Mouse (Mus musculus) ovary, adult 18-20 months (tissue): ENCODE data around the gene Sprr3.
"Not testable (repeated sequence)": the region's sequence is repeated elsewhere in the genome, so short reads cannot be mapped to it uniquely, and the experiment has no call there.

Experiments
- DNase-seq: peaks from one replicate; pipeline ENCODE4 v3.0.0; 2022; ENCODE audit warnings: low spot score, mixed read lengths

Gene Sprr3

DNA sequence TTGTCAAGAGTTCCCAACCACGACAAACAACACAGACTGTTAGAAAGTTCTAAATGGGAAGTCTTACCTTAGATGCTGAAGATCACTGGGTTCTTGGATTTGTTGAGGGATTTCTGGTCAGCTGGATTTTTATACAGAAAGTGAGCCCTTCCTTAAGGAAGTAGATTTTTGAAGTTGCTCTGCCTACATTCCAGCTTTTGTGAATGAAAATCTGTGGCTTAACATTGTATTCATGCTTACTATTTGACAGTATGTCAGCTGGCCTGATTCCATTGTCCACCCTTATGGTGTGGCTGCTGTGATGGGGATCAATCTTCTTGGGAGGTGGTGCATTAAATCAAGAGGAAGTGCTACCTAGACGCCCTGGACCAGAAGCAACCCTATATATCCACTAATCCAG lies at the start of gene Sprr3:
TSS of gene Sprr3 (minus strand) at position 101 of the 400 bp plus-strand sequence.
- no peak for DNase-seq

DNA sequence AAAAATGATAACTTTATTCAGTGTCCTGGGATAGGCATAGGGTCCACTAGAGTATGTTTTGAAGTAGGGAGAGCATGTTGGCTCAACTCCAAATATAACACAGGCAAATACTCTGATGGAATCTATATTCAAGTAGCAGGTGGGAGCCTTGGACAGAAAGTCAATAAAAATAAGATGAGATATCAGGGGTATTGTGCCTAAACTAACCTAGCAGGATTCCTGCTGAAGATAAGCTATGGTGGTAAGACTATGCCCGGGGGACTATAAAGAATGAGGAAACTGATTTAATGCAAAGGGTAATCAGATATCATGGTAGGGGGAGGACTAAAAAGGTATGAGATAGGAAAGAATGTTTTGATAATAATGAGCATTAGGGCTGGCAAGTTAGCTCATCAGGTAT lies 49.7 kb upstream of the Sprr3 start:
- no peak for DNase-seq

DNA sequence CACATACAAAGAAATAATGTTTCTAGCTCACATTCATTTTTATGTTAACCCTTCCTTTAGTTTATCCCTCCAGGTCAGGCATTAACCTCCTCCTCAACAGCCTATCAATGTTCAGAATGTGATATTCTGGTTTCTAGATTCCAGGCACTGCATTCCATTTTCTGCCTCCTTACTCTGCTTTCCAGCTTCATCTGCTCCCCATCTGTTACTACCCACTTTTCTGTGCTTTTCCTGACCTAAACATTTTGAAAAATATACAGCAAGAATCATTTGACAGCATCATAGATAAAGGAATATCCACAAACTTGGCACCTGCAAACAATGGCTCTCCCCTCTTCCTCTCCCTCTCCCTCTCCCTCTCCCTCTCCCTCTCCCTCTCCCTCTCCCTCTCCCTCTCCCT lies 45.0 kb upstream of the Sprr3 start:
- no peak for DNase-seq

DNA sequence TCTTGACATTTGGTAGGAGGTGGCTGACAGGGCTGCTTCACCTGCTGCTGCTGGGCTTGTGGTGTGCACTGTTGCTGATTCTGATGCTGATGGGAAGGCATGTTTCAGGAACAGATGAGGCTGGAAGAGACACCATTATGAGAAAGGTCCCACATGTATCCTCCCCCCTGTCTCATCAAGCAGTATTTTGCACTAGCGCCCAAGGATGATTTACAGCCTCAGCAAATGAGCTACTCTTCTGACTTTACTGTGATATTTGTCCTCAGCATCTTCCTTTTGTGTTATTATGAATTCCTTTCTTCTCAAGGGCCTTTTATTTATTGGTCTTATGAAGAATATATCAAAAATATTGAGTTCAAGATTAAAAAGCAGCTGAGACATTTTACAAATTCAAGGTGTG lies 41.9 kb upstream of the Sprr3 start, which contains the start of gene Sprr4:
TSS of gene Sprr4 (minus strand) at position 101 of the 400 bp plus-strand sequence.
- DNase-seq, result no peak

DNA sequence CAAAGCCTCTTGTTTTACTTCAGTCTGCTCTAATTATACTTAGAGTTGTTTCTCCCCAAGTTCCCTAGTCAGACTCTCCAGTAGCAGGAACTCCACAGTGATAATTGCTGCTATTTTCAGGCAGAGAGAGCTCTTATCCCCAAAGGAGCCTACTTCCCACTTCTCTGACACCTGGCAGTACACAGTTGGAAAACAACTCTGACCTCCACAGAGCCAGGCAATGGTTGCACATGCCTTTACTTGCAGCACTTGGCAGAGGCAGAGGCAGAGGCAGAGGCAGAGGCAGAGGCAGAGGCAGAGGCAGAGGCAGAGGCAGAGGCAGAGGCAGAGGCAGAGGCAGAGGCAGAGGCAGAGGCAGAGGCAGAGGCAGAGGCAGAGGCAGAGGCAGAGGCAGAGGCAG lies 31.7 kb upstream of the Sprr3 start:
- DNase-seq, result not testable (repeated sequence)

DNA sequence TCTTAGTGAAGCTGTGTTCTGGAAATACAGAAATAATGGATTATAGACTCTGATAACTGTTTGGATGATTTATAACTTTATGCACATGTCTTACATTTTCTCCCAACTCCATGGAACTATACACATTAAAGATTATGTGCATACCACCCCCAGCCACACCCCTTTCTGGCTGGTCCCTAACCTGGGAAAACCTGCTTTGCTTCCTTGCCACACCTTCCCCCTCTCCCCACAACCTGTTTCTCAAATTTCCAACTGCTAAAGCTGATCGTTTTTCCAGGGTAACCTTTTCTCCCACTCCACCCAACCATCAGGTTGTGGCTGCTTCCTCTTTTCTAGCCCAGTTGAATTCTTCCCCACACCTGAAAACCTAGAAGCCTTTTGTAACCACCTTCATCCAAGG lies 27.8 kb upstream of the Sprr3 start:
- no peak for DNase-seq

DNA sequence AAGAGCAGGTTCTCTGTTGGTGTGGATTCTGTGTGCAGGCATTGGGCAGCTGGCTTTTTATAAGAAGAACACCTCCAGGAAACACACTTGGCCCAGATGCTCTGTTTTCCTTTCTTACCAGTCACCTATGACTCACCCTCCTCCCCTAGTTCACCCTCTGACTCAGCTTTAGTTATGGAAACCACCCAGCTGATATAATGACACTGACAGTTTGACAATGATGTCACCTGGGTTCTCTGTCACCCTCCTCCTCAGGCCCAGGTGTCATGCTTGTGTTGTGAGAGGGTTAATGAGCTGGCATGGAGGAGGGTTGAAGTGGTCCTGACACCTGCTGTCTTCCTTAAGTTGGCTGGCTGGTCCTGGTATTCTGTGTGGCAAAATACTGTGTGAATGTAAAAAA lies 27.3 kb upstream of the Sprr3 start, which contains the start of gene Sprr1a:
TSS of gene Sprr1a (minus strand) at position 33 of the 400 bp plus-strand sequence.
- no peak for DNase-seq

DNA sequence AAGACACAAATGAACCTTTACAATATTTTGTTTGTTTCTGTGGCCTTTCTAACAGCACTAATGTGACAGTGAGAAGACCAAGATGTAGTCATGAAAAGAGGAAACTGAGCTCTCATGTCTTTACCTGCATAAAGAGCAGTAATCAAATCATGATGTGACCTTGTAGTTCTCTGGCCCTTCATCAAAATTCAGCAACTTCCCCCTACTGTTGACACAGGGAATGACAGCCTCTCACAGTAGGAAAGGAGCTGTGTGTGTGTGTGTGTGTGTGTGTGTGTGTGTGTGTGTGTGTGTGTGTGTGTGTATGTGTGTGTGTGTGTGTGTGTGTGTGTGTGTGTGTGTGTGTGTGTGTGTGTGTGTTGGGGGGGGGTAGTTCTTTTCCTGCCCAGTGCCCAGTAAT lies 22.7 kb upstream of the Sprr3 start:
- not testable (repeated sequence) for DNase-seq

DNA sequence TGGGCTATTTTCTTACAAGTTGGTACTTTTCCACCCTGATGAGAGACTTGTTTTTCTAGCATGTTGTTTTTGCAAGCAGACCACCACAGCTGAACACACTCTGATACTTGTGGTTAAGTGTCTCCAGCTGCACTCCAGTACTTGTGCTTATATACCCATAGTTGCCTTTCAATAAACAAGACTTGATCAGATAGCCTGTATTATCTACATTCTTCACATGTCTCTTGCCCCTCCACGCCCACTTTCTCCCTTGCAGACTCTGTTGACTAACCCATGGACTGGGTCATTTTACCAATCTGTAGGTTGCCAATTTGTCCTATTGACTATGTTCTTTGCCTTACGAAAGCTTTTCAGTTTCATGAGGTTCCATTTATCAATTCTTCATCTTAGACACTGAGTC lies 11.6 kb upstream of the Sprr3 start:
- DNase-seq, result no peak

DNA sequence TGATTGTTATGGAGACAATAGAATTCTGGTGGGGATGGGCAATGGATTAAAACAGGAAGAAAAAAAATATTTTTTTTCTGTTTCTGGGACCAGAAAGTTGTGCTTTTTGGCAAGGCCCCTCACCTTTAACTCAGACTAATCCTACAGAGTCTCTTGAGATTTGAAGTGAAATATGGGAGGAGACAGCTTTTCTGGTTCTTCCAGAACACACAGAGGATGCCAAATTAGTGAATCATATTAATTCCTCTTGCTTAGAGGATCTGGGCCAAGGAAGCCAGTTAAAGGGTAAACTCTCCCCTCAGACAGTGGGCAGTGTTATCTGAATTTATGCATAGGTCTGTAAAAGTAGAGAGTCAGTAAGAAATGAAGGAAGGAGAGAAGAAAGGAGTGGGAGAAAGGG lies 8.9 kb upstream of the Sprr3 start:
- no peak for DNase-seq

DNA sequence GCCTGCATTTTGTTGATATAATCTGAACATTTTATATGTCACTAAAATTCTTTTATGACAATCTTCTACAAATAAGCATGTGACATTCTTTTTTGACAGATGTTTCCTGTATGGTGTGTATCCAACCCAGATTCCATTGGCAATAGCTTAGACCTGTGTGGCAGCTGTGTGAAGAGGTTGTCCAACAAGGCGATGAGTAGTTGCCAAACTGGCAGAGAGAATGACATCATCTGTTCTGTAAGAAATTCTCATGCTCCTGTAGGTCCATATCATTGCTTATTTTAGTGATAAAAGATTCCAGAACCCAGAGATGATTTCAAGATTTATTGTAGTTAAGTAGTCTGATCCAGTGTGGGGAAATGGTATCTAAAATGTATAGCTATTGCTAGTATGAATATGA lies 8.1 kb upstream of the Sprr3 start:
- DNase-seq, result no peak

DNA sequence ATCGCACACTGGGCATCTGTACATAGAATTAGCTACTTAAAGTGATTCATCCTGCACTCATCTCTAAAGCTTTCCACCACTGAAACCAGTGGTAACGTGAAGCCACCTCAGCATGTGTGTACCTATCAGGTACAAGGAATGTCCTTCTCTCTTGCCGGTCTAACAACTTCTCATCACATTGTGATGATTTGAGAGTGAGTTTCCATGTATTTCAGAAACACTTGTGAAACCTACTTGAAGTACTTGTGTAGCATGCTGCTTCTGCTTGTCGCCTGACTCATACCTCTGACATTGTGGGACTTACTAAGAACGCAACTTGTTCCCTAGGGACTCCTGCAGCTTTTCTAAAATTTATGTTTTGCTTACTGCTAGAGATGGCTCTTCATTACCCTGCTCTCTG lies 3.4 kb downstream of the Sprr3 start:
- DNase-seq, result no peak

DNA sequence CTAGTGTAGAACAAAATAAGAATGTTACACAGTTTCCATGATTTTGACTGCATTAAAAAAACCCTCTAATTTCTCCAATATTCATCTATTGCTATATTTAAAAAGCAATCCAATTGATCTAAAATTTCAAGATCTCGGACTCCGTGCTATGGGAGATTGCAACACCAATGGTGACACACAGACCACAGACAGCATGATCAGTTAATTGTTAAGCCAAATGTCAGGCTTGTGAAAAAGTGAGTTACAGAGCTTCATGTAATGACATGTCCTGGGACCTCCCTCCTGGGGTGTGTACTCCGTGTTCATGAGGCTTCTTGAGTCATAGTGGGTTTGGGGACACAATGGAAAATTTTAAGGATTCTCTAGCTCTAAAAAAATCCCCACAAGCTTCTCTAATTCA lies 18.3 kb downstream of the Sprr3 start:
- DNase-seq, result no peak

DNA sequence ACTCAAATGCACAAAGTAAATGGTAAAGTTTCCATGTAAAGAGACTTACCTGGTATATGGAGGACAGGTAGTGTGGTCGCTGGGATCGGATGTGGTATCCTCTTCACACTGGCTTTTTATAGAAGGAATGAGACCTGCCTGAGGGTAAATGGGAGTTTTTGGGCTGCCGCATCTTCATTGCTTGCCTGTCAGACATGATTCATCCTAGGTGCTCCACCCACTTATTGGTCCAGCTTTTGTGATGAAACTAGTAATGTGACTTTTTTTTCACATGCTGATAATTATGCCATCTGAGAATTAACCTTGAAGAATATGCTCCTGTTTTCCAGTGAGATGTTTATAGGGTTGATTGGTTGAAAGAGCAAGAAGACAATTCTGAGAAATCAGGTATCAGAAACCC lies 19.8 kb downstream of the Sprr3 start, which contains the start of gene Sprr1b:
TSS of gene Sprr1b (minus strand) at position 101 of the 400 bp plus-strand sequence.
- DNase-seq, result no peak

DNA sequence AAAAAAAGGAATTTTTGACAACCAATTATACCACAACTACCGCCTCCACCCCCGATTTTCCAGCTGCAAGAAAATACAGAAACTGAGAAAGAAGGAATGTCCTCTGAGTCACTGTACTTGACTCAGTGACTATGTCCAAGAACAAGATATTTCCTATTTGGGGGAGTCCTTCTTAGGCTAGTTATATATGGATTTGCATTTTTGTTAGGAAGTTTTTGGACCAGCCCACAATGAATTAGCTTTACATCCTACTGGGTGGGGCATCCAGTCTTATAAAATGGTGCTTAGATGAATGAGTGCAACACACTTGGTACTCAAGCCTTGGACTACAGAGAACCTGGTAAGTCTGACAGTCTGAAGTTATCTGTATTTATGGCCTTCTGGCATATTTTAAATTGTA lies 26.2 kb downstream of the Sprr3 start, which contains the start of gene Sprr2k:
TSS of gene Sprr2k (plus strand) at position 301 of the 400 bp plus-strand sequence.
- no peak for DNase-seq

DNA sequence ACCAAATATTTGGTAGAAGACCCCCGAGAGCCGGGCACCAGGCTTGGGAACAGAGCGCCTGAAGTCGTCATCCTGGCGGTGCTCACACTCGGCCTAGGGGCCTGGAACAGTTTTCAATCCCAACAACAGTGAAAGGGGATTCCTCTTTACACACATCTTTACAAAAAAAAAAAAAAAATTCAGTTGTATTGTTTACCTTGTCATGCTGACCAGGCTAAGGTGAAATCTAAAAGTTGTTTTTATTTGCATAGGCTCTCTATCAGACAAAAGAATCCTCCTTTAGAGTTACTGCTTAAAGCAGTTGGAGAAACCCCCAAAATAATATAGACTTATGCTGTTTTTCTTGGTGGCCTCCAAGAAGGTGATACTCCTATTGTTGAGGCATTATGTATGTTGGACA lies 29.2 kb downstream of the Sprr3 start, which contains the start of gene Gm9774:
TSS of gene Gm9774 (minus strand) at position 101 of the 400 bp plus-strand sequence.
- DNase-seq, result no peak

DNA sequence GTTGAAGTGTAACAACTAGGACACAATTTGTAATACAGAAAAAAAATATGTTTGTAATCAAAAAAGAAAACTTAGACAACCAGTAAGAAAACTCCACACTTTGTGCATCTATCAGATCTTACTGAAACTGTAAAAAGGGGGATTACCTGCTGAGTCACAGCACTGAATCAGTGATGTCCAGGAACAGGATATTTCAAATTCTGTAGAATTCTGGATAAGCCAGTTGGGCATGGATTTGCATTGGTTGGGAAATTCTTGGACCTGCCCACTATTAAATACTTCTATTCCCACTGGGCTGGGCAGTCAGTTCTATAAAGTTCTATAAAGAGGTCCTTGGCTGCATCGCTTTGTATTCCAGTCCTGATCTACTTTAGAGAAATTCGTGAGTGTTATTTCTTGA lies 40.7 kb downstream of the Sprr3 start, which contains the start of gene Sprr2j-ps:
TSS of gene Sprr2j-ps (plus strand) at position 301 of the 400 bp plus-strand sequence.
- DNase-seq, result no peak

DNA sequence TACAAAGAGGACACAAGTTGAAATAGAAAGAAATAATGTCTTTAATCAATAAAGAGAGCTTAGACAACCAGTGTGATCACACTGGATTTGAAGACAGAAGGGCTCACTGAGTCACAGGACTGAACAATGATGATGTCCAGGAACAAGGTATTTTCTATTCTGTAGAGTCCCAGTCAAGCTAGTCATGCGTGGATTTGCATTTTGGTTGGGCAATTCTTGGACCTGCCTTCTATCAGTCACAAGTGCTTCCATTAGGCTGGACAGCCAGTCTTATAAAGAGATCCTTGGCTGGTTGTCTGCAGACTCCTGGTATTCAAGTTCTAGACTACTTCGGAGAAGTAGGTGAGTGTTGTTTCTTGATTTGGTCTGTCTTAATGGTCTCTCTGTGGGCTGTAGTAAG lies 50.8 kb downstream of the Sprr3 start, which contains the start of gene Sprr2i:
TSS of gene Sprr2i (plus strand) at position 301 of the 400 bp plus-strand sequence.
- no peak for DNase-seq
